Mouse (Mus musculus) liver, adult 2 months (tissue): Measurements from ENCODE around the gene Ephx1. TPM values are rescaled to one million over a fixed set of nuclear protein-coding genes. Genes with fewer than 3 reads are reported as not detected.

Experiments
- DNase-seq: peaks from one replicate; pipeline ENCODE4 v3.0.0-alpha.2; 2011; ENCODE audit warnings: low read depth, low spot score; ENCODE audit errors: extremely low read depth
- H3K27ac ChIP-seq: fragments of 200-500 bp; replicated peaks from 2 replicates; pipeline ENCODE4 v1.5.1; 2012; ENCODE audit warnings: low read depth, mild to moderate bottlenecking, control low read depth, inconsistent platforms, low read length; ENCODE audit not compliant: insufficient read depth
- H3K27me3 ChIP-seq: fragments of 200-500 bp; 2 replicates; pipeline ENCODE4 v1.6.1; 2012; ENCODE audit warnings: mild to moderate bottlenecking, moderate library complexity, low read length, inconsistent platforms; ENCODE audit not compliant: control insufficient read depth, insufficient read depth
- H3K36me3 ChIP-seq: fragments of 200-500 bp; 2 replicates; pipeline ENCODE4 v1.6.1; 2012; ENCODE audit warnings: low read length, inconsistent platforms; ENCODE audit not compliant: control insufficient read depth, insufficient read depth
- H3K4me1 ChIP-seq: fragments of 200-500 bp; 2 replicates; pipeline ENCODE4 v1.6.1; 2011; ENCODE audit warnings: low read length; ENCODE audit not compliant: control insufficient read depth, insufficient read depth
- H3K4me3 ChIP-seq: fragments of 200-500 bp; 2 replicates; pipeline ENCODE4 v1.5.1; 2011; ENCODE audit warnings: low read depth, mild to moderate bottlenecking, control low read depth, low read length, moderate library complexity; ENCODE audit not compliant: insufficient read depth
- H3K79me2 ChIP-seq: fragments of 200-500 bp; 2 replicates; pipeline ENCODE4 v1.6.1; 2012; ENCODE audit warnings: inconsistent platforms, mild to moderate bottlenecking, low read length, moderate library complexity; ENCODE audit not compliant: control insufficient read depth, insufficient read depth
- H3K9ac ChIP-seq: fragments of 200-500 bp; 2 replicates; pipeline ENCODE4 v1.6.1; 2012; ENCODE audit warnings: low read depth, mild to moderate bottlenecking, control low read depth, inconsistent platforms, low read length
- CTCF ChIP-seq: fragments of 200-500 bp; IDR thresholded peaks from 2 replicates; pipeline ENCODE4 v1.5.1; 2011; ENCODE audit warnings: low read depth, low read length, control low read depth
- POLR2A ChIP-seq: fragments of 200-500 bp; IDR thresholded peaks from 2 replicates; pipeline ENCODE4 v1.6.1; 2011; ENCODE audit warnings: low read length, control low read depth; ENCODE audit not compliant: insufficient read depth; ENCODE audit errors: extremely low read depth
- WGBS: fragments of 180-500 bp; shearing (Covaris S2); methylation state at CpG from one replicate; pipeline ENCODE4 v1.1.7; 2018; 5-methylcytosine and 5-hydroxymethylcytosine counted together
- polyA plus RNA-seq: library from polyadenylated mRNA; depleted of rRNA; stranded (reverse); fragments of >200 nt; gene quantifications from 2 replicates; pipeline ENCODE4 v1.2.3, GENCODE M21; 2012; rRNA removed
- total RNA-seq: library from RNA; depleted of rRNA; stranded (reverse); fragments of >200 nt; gene quantifications from 2 replicates; pipeline ENCODE4 v1.2.3, GENCODE M21; 2014; rRNA removed

Gene Ephx1
- total RNA-seq (220 and 428 TPM in 2 replicates), polyA plus RNA-seq (287 and 304 TPM in 2 replicates)

DNA sequence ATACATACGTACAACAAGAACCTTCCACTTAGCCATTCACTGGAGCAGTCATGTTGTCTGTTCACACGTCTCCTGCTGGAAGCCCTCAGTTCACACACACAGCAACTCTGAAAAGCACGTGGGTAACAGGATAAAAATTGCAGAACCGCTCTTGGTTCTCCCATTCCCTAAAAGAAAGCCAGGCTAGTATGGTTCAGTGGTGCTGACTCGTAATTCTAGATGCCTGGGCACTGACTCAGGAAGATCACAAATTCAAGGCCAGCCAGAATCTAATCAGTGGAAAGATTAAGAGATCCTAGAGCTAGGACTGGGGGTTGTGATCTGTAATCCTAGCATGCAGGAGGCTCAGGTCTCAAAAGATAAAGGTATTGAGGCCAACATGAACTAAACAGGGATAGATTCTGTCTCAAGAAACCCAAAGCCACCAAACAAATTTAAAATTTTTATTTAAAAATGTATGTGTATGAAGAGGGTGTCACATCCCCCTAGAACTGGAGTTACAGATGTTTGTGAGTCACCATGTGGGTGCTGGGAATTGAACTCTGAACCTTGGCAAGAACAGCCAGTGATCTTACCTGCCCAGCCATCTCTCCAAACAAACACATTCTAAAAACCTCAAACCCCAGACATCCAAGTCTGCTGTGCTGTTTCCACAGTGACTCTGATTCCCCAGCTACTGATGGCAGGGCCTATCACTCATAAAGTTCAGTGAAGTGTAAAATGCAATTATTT lies at the start of gene Ephx1:
Ephx1 (minus strand) TSS at position 149 of the 732 bp plus-strand sequence.
- peak; percentile 92 for DNase-seq
- no peak within 1 kb of the TSS for H3K9ac ChIP-seq
- peak within 1 kb of the TSS; percentile 87 for H3K27ac ChIP-seq
- H3K36me3 ChIP-seq, result no peaks in the 10 kb centered on the region
- H3K4me3 ChIP-seq, result no peak within 1 kb of the TSS
- no peaks in the 10 kb centered on the region; the same call in 1 of the 2 replicates for H3K27me3 ChIP-seq
- no peak for TF ChIP-seq CTCF
- no peak for TF ChIP-seq POLR2A
- peaks cover 26% of the 10 kb centered on the region for H3K4me1 ChIP-seq
- H3K79me2 ChIP-seq, result no peaks in the 10 kb centered on the region
- WGBS, result 24% methylated on average over 5 of the region's 5 CpGs

DNA sequence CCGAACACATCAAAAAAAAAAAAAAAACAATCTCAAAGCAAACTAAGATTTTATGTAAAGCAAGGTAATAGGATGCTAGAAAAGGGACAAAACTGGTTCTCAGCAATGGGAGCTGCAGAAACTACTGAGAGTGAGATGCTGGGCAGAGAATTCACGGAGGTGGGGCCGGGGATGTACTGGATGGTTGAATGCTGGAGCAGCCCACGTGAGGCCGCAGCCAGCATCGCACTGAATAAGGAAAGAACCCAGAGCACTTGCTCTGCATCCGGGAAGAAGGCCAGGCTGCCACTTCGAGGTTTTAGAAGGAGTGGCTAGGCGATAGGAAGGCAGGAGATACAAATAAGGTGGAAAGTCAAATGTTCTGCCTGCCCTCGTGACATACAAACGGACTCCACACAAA lies 49.0 kb upstream of the Ephx1 start:
- no peak for TF ChIP-seq POLR2A
- no peak for TF ChIP-seq CTCF

DNA sequence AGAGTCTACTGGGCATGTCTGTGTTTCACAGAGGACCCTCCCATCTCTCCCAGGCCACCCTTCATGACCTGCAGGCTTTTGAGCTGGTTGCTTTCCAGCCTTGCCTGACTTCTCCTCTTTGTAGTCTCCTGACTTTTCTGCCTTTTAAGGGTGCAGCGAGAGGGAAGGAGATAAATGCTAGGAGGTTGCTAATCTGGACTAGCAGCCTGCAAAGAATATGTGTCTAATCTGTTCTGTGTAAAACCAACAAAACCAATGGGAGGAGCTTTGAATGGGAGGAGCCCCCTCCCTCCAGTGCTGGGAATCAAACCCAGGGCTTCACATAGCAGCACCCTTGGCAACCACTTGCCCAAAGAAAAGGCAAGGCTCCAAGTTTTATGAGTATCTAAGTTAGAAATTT lies 47.6 kb upstream of the Ephx1 start:
- Histone ChIP-seq H3K4me1 (no peaks in the 10 kb centered on the region), H3K4me3 (no peak overlapping the region), H3K27ac (no peak overlapping the region; the same call in 1 of the 2 replicates), H3K27me3 (no peaks in the 10 kb centered on the region), H3K79me2 (no peaks in the 10 kb centered on the region), H3K36me3 (no peaks in the 10 kb centered on the region), H3K9ac (no peak overlapping the region)
- TF ChIP-seq POLR2A (no peak), CTCF (no peak)
- DNase-seq, result no peak
- 67% methylated on average over 1 of the region's 1 CpGs for WGBS

More for the DNA sequence above, 49.0 kb upstream of the Ephx1 start:
- WGBS, result 68% methylated on average over 11 of the region's 11 CpGs
- Histone ChIP-seq H3K27me3 (no peaks in the 10 kb centered on the region), H3K27ac (no peak overlapping the region), H3K4me1 (no peaks in the 10 kb centered on the region), H3K9ac (no peak overlapping the region), H3K4me3 (no peak overlapping the region), H3K36me3 (no peaks in the 10 kb centered on the region), H3K79me2 (no peaks in the 10 kb centered on the region)
- DNase-seq, result no peak

DNA sequence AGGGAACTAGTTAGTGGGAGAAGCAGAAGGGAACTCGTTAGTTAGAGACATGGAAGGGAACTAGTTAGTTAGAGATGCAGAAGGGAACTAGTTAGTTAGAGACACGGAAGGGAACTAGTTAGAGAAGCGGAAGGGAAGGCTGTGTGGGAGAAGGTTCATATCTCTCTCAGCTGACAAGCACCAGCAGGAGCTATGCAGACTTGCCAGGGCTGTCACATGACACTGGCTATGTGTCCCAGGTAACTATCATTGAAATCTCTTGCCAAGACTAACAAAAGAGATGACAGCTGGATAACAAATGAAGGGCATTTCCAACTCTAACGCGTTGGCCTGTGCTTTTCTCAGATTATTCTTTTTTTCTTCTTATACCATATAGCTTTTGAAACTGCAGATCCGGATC lies 43.9 kb upstream of the Ephx1 start:
- peak; percentile 88 for DNase-seq
- WGBS, result 44% methylated on average over 6 of the region's 6 CpGs
- no peak overlapping the region for H3K4me3 ChIP-seq

DNA sequence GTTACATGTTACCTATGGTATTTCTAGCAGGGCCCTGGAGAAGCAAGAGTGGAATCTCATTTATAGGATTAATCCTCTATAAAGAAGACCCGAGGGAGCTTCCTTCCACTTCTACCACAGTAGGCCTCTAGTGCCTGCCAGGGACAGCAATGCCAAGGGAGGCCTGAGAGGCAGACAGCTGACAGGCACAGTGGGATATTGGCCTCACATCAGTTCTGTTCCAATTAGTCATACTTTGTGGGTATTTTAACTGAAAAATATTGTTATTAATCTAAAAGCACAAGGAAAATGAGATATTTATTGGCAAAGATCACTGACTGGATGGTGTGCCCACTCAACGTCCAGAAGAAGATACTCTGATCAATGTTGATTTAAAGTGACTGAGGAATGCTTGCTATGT lies 43.3 kb upstream of the Ephx1 start:
- Histone ChIP-seq H3K27ac (no peak overlapping the region), H3K79me2 (no peaks in the 10 kb centered on the region), H3K4me3 (no peak overlapping the region), H3K4me1 (no peaks in the 10 kb centered on the region), H3K36me3 (no peaks in the 10 kb centered on the region), H3K9ac (no peak overlapping the region), H3K27me3 (no peaks in the 10 kb centered on the region)
- WGBS, result 72% methylated on average over 2 of the region's 2 CpGs
- TF ChIP-seq CTCF, result no peak
- no peak for TF ChIP-seq POLR2A
- DNase-seq, result no peak

More for the DNA sequence above, 43.9 kb upstream of the Ephx1 start:
- Histone ChIP-seq H3K27ac (no peak overlapping the region), H3K36me3 (no peaks in the 10 kb centered on the region), H3K9ac (no peak overlapping the region), H3K4me1 (no peaks in the 10 kb centered on the region), H3K79me2 (no peaks in the 10 kb centered on the region), H3K27me3 (no peaks in the 10 kb centered on the region)
- TF ChIP-seq POLR2A (no peak), CTCF (no peak)

DNA sequence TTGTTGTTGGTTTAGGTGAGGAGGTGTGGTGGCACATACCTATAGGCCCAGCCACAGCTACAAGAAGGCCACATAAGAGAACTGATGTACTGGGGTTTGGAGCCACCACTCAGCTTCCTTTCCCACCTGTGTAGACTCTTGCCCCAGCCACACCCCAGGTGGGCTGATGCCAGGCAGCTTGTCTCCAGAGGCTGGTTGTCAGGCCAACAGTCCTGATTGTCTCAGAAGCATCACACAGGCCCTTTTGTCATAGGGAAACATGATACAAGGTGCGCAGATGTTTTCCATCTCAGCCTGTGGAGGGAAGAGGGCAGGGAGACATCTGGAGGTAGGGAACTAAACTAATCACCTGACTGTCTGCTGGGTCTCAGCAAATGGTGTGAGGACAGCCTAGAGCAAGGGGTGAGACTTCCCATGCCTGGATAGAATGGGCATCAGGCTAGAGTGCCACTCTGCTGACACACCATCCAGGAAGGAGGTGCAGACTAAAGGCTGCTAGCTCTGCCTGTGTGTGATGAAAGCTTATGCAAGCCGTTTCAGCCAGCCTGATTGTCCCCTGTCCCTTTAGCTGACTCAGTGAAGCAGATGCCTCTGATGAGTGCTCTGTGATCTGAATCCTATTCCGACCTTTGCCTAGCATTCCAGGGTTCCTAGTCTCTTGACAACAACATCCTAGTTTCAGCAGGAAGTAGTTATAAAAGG lies 41.2 kb upstream of the Ephx1 start:
- no peak for DNase-seq
- no peak overlapping the region for H3K4me3 ChIP-seq

More for the DNA sequence above, 41.2 kb upstream of the Ephx1 start:
- no peaks in the 10 kb centered on the region for H3K27me3 ChIP-seq
- H3K9ac ChIP-seq, result no peak overlapping the region
- no peak overlapping the region for H3K27ac ChIP-seq
- no peak for TF ChIP-seq CTCF
- TF ChIP-seq POLR2A, result no peak
- H3K79me2 ChIP-seq, result no peaks in the 10 kb centered on the region
- no peaks in the 10 kb centered on the region for H3K36me3 ChIP-seq
- WGBS, result 59% methylated on average over 3 of the region's 3 CpGs
- H3K4me1 ChIP-seq, result no peaks in the 10 kb centered on the region
